Mouse (Mus musculus) left cerebral cortex, postnatal 25 days (tissue): ENCODE results near the gene Olfm1. TPM values are rescaled to one million over a fixed set of nuclear protein-coding genes. Genes with fewer than 3 reads are reported as not detected.

Source experiments
- DNase-seq, 2 experiments: peaks; one replicate each; pipeline ENCODE4 v3.0.0; 2022; ENCODE audit warnings: low spot score in 2 of 2, mixed read lengths in 1 of 2
- intact Hi-C: fragments of 180-260 bp; cut with DNase I; formaldehyde crosslinking; loops from one replicate; pipeline ENCODE4 v1.15.1; 2025
- total RNA-seq, 2 experiments: library from RNA; stranded (reverse); gene quantifications; 2 replicates each; pipeline ENCODE4 v1.2.3; 2021

The Olfm1 gene
- total RNA-seq, 2 experiments from 2014 or later = 1,581 to 1,689 TPM

DNA sequence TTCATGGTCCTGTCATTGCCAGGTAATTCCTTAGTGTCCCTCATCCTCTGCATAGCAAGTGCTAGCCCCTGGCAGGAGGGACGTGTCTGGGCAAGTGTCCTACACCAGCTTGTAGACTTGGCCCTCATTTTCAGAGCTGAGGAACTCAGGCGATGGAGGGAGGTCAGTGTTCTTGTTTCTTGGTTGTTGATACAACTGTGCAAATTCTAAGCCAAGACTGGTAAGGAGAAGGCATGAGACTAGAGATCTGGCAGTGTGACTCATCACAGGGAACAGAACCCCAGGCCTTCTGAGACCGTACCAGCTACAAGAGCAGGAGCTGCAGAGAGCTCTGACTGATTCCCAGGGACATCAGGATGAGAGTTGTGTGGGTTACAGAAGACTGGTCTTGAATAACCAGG is 8.6 kb downstream of the Olfm1 start:
- intact Hi-C loops = loop anchor here (5.0 kb wide), 1 partner anchor 274 kb away; no protein-coding TSS in a partner anchor

DNA sequence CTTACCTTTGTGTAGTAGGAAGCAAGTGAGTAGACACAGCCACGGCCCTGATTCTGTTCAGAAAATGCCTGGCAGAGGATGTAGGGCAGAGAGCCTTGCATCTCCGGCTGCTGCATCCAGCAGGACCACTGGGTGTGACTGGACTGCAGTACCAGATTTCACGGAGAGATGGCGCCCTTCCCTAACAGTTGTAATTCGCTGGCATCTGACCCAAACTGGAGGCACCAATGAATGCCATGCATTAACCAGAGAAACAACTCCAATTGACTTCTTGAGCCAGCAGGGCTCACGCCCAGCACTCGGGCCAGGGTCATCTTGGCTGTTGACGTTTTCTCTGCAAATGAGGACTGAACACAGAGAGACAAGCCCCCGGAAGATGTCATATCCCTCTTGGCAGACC is 11.4 kb downstream of the Olfm1 start:
- peak; percentile 93 to 97 for DNase-seq
- intact Hi-C loops = loop anchor here (1.0 to 5.0 kb wide), 3 partner anchors 100 to 277 kb away; no protein-coding TSS in a partner anchor

More for the DNA sequence above, 8.6 kb downstream of the Olfm1 start:
- peak in 1 of 2 experiments; percentile 70 for DNase-seq

DNA sequence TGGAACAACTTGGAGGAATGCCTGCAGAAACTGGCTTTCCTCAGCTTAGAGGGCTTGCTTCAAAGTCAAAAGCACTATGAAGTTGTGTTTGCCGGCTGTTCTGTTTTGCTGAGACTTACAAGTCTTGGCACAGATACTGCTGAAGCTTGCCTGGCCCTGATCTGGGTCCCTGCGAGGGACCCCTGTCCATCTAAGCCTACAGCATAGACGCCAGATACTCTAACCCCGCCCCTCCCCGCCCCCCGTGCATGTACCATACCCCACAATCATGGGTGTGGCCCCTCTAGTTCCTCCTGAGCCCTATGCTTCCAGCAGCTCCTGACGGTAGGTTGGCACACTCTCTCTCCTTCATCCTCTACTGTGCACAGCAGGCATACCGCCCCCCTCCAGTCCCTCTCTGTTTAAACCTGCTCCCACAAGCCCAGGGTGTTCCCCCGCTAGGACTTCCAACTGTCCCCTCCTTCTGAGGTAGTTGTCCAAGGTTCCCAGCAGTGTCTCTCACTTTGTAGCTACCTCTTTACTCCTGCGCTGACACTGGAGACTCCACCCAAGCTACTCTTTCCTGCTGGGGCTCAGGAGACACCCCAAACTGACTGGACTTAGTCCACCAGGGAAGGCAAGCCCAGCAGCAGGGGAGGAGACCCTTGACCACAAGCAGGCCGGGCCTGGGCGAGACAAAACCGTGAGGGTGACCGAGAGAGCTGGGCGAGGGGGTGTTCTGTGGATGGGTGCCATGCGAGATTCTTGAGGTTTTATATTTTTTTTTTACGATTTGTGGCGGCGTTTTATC is 12.1 kb downstream of the Olfm1 start:
- intact Hi-C loops = loop anchor here (1.0 to 5.0 kb wide), 4 partner anchors 99 to 278 kb away; no protein-coding TSS in a partner anchor

DNA sequence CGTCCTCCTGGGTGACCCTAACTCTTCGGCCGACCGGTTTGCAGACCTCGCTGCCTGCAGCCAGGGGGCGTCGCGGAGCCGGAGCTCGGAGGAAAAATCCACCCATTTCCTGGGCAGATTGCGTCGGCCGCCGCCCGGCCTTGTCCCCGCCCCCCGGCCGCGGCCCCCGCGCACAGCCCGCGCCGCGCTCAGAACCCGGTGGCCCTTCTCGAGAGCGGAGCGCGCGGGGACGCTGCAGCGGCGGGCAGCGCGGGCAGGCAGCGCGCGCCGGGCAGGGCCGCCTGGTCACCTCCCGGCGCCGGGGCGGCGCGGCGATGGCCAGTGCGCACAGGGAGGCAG is 12.6 kb downstream of the Olfm1 start:
- intact Hi-C loops = loop anchor here (1.0 kb wide), 1 partner anchor 215 kb away; no protein-coding TSS in a partner anchor
- DNase-seq = peak; percentile 87 to 91

More for the DNA sequence above, 12.1 kb downstream of the Olfm1 start:
- DNase-seq = no peak

DNA sequence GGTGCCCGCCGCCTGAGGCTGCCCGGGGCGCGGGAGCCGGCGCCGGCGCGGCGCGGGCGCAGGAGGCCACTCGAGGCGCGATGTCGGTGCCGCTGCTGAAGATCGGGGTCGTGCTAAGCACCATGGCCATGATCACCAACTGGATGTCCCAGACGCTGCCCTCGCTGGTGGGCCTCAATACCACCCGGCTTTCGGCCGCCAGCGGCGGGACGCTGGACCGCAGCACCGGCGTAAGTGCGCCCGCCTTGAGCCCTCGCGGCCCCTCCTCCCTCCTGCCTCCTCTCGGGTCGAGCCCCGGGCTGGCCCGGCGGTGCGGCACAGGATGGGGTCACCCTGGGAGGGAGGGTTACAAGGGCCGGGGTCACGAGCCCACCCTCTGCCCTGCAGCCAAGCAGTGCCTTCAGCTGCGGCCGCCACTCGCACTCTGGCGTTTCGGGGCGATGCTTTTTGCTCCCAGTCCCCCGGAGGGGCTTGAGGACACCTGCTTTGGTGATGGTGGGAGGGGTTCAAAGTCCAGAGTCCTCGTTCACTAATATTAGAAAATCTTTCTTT is 13.2 kb downstream of the Olfm1 start:
- intact Hi-C loops = loop anchor here (1.0 kb wide), 1 partner anchor 214 kb away; no protein-coding TSS in a partner anchor
- DNase-seq = no peak

DNA sequence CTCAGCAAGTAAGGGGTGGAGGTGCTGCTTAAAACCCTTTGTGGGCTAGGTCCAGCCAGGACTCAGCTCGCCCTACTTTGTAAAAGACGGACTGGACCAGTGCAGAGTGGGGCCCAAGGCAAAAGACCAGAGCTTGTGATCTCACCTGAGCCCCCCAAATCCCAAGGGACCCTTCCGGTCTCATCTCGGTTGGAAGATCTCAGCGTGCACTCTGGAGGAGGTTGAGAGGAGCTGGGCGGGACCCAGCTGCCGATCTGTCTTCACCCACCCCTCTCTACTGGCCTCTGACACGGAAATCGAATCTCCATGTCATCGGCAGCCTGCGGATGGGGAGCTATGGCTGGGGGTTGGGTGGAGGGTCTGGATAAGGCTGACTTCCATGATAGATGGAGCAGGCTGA is 13.7 kb downstream of the Olfm1 start:
- intact Hi-C loops = no loop called here
- no peak for DNase-seq

DNA sequence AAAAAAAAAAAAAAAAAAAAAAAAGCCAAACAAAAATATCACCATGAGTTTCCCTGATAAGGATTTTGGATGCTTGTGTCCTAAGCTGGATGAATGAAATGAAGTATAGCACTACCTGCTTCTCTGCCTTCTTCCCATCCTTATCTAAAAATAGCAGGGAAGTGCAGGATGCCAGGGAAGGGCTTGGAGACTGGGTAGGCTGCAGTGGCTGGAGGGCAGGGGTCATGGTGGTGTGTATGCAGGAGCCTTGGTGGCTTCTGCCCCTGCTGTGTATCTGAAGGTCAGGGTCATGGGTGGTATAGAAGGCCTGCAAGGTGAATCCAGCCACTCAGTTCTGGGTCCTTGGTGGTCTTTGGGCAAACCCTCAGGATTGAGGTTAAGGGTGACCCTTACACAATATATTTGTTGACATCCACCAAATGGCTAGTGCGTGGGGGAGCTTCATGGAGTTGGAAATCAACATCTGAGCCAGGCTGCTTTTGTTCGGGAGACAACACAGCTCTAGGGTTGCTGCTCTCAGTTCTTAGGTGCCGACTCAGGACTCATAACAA is 14.5 kb downstream of the Olfm1 start:
- intact Hi-C loops = no loop called here
- DNase-seq = no peak

DNA sequence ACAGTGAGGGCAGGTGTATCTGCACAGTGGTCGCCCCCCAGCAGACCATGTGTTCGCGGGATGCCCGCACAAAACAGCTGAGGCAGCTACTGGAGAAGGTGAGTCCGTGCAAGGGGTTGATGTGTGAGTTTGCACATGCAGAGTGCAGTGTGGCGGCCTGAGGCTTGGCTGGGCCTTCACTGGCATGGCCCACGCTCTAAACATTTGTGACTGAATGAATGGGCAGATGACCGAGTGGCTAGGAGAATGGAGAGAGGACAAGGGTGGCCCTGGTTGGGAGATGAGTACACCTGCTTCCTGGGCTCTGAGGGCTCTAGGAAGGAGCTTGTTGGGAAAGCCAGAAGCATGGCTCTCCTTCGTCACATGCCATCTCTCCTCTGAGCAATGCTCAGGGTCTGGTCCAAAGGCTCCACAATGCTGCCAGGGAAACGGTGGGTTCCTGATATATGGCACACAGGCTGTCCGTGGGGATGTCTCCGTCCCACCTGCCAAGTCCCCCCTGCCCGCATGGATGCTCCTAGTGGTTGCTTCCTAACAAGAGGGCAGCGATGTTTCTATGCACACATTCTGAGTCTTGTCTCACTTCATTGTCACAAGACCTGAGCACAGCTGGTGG is 15.4 kb downstream of the Olfm1 start:
- intact Hi-C loops = no loop called here
- DNase-seq = no peak

DNA sequence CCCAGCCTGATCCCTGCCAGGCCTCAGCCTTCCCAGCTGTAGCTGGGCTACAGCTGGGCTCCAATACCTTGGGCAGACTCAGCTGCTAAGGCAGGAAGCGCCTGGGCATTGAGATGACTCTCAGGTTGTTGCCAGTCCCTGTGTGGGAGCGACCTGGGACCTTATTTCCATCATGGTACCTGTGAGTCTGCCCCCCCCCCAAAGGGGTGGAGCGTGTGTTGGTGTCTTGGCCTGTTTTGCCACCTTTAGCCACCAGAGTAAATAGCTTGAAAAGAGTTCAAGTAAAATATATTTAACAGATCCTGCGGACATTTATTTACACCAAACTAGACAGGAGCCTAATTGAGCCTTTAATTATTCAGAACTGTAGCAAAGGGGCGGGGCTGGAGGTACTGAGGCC is 16.4 kb downstream of the Olfm1 start:
- no peak for DNase-seq
- intact Hi-C loops = no loop called here

DNA sequence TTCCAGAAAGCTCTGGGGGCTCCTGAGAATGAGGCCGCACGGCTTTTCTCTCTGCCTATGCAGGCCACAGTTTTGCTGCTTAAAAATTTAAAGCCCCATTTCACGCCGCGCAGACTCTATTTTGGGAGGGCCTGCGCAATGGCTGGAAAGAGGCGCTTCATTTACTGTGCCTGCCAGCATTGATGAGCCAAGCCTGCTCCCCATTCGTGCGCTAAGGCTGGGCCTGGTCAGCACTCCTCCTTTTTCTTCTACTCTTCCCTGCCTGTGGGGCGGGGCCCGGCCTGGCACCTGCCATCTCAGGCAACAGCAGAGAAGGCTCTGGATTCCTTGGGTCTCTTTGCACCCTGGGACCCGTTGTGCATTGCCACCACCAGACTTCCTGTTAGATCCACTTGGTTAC is 16.9 kb downstream of the Olfm1 start:
- DNase-seq = peak in 1 of 2 experiments; percentile 66
- intact Hi-C loops = no loop called here

DNA sequence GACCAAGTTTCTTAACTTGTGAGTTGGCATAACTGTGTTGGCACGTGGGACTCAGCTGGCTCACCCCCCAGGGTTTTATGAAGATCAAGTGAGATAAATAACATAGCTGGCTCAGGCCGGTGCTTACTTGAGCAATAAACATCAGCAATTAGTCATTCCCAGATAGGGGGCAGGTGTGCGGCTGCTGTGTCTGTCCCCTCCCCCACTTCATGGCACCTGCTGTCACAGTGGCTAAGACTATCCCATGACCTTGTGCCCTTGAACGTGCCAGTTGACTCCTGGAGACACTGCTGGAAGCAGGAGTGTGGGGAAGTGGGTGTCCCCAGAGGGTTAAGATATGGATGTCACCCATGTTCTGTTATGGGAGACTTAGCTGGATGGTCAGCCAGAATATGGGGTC is 17.5 kb downstream of the Olfm1 start:
- DNase-seq = no peak
- intact Hi-C loops = no loop called here

DNA sequence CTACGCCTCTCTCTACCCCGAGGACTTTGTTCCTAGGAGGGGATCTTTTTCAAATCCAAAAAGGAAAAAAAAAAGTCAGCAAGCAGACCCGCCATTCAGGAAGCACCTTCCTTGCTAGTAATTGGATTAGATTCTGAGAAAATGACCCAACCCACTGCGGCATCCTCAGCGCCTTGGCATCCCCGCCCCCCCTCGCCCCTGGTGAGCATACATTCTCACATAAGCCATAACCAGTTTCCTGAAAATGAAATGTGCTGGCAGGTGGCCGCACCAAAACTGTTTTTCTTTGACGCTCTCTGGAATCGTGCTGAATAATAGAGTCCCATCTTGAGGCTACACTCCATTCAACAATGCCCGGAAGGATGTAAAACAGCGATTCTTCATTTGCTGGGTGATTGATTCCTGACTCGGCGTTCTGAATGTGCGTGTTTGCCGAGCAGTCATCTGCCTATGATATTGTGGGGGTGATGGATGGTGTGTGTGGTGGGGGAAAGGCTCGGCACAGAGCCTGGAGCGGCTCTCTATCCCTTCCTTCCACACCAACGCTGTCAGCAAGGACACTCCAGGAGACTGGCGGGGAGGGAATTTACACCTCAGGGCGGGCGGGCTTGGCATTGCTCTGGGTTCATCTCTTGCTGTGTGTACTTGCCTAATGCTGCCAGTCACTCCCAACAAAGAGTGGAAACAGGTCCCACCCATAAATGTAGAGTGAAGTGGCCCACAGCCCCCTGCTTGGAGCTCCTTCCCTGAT is 18.9 kb downstream of the Olfm1 start:
- DNase-seq = peak in 1 of 2 experiments; percentile 80
- intact Hi-C loops = no loop called here

DNA sequence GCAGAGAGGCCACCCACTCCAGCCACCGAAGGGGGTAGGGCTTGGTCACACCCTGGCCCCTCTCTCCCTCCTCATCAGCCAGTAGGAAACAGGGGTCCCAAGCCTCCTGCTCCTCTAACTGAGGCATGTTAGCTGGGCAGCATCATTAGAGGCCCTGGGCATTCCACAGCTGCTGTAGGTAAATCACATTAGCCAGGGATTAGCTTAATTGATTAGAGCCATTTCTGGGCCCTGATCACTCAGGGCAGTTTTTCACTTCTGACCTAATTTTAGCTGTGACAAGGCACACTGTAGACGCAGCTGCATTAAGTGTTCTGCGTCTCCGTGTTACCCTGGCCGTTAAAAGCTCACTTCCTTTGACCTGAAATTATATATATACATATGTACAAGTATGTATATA is 20.1 kb downstream of the Olfm1 start:
- intact Hi-C loops = no loop called here
- DNase-seq = no peak

DNA sequence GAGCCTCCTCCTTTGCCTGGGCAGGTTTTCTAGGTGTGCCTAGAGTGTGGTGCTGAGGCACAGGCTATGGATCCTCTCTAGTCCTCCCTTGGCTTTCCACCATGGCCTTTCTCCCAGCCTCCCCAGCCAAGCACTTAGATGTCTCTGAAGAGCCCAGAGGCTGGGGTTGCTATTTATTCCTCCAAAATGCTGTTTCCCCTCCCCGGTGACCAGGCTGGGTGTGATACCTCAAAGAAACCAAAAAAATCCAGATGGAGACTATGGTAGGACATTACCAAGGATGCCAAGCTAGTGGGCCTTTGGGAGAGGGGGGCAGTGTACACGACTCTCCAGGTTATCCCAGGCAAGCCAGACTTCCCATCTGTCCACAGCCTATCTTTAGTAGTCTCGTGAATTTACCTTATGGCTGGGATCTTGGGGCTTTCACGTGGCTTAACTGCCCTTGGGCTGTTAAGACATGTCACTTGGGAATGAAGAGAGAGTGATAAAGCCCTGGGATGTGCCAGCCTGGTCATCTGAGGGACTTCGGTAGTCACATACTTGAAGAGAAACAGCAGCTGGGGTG is 23.5 kb downstream of the Olfm1 start:
- intact Hi-C loops = no loop called here
- DNase-seq = peak in 1 of 2 experiments; percentile 56

DNA sequence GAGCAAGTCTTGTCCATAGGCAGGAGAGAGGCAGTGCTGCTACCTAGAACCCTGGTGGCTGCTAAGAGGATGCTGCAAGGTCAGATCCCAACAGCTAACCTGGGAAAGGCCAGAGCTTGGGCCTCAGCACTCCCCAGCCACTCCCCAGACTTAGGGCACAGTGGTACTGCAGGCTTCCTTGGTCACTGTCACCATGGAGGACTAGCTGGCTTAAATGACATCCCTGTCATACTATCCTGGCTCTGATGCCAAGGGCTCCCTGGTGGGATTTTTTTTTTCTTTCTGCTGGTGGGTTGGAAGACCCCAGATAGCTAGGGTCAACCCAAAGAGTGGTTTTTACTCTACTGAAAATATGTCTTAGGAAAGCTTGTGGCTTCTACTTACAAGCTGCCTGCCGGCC is 25.0 kb downstream of the Olfm1 start:
- intact Hi-C loops = no loop called here
- DNase-seq = no peak

DNA sequence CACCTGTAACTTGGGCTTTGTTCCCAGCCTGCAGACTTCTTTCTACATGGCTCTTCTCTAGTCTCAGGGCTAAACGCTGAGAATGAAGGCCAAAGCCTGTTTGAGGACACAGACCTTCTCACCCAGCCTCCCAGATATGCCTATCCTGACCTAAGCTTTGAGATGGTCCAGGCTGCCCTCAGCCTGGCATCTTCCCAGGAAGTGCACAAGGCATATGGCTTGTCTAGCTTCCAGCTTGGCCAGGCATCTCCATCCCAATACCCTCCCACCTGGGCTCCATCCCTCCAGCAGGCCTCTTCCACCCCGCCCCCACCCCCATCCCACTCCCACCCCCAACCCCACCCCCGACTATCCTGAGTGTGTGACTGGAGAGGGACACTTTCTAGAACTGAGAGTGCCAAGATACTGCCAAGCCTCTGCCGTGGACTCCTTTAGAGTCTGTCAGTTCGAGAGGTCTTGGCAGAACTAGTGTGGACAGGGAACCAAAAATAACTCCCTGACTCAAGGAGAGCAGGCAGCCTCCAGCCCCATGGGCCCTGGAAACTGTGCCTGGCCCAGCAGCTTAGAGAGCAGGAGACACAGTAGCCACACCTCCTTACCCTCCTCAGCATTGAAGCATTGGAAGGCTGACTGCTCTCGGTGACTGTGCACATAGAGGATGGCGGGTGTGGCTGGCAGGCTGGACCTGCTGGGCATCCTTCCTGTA is 26.0 kb downstream of the Olfm1 start:
- intact Hi-C loops = no loop called here
- DNase-seq = peak in 1 of 2 experiments; percentile 75

DNA sequence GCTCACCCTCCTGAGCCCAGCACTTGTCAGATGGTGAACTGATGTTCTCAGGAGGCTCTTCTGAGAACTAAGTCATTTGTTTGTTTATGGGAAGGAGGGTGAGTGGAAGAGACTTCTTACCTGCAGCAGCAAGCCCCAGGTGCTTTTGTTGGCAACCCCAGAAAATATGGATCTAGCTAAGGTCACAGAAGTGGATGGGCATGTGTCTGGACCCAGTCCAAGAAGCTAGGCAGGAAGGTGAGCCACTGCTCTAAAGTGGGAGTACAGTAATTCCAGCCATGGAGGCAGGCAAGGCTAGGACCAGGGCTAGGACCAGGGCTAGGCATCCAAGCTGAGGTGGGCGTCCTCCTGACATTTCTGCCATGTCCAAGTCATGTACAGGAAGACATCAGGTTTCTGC is 26.8 kb downstream of the Olfm1 start:
- DNase-seq = no peak
- intact Hi-C loops = no loop called here

DNA sequence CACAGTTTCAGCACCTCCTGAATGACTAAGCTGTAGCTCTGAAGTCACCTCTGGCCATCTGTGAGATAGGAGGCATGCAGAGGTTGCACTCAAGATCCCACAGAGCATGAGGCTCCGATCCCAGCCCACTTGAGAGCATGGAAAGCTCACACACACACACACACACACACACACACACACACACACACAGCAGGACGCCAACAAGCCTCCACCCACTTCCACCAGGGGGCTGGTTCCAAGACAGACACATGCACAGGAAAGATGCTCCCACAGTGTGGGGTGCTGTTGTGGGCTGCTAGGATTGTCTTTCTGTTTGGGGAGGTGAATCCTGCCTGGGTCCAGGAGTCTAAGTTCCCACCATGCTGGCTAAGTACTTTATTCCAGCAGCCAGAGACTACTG is 29.0 kb downstream of the Olfm1 start:
- intact Hi-C loops = no loop called here
- peak in 1 of 2 experiments; percentile 70 for DNase-seq

DNA sequence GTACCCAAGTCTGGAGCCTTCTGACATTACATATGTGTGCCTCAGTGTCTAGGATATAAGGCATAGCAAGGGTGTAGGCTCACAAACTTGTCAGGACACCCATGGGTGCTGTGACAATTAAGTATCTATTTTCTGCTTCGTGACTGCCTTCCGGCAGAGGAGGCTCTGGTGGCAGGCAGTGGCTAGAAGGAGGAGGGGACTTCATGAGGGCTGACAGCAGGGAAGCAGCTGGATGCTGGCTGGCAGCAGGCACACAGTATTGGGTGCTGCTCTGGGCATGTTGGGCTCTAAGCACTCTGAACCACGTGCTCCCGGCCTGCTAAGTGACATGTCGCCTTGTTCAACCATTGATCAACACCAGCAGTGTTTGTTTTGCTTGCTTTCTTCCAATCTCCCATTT is 32.0 kb downstream of the Olfm1 start:
- intact Hi-C loops = loop anchor here (2.0 to 5.0 kb wide), 2 partner anchors 47 to 80 kb away; no protein-coding TSS in a partner anchor
- peak in 1 of 2 experiments; percentile 60 for DNase-seq
